Mouse (Mus musculus) myocyte (in vitro differentiated cells): ENCODE measurements around the gene Gm43518.

Source experiments
- CEBPB ChIP-seq: IDR thresholded peaks from 2 replicates; pipeline ENCODE4 v1.6.1; 2011; ENCODE audit warnings: mild to moderate bottlenecking, moderate library complexity; ENCODE audit not compliant: poor library complexity, insufficient read depth, severe bottlenecking
- E2F4 ChIP-seq: IDR thresholded peaks from one replicate; pipeline ENCODE4 v1.6.1; 2011; ENCODE audit warnings: mild to moderate bottlenecking, control low read depth, moderate library complexity; ENCODE audit not compliant: insufficient read depth
- MAX ChIP-seq: IDR thresholded peaks from one replicate; pipeline ENCODE4 v1.6.1; 2011; ENCODE audit warnings: low read depth, mild to moderate bottlenecking, control low read depth
- MYOD1 ChIP-seq, 3 experiments: IDR thresholded peaks; one replicate each; pipeline ENCODE4 v1.6.1; 2011; ENCODE audit warnings: control low read depth in 2 of 3, low read depth in 2 of 3, mild to moderate bottlenecking in 2 of 3, moderate library complexity in 1 of 3; ENCODE audit not compliant: insufficient read length in 2 of 3, control insufficient read depth in 1 of 3
- MYOG ChIP-seq, 3 experiments: IDR thresholded peaks; one replicate each; pipeline ENCODE4 v1.6.1; 2011; ENCODE audit warnings: control low read depth in 2 of 3, low read depth in 2 of 3, mild to moderate bottlenecking in 2 of 3; ENCODE audit not compliant: insufficient read length in 2 of 3, control insufficient read depth in 1 of 3, insufficient read depth in 1 of 3
- POLR2A ChIP-seq: IDR thresholded peaks from one replicate; pipeline ENCODE4 v1.6.1; 2011; ENCODE audit warnings: low read depth, mild to moderate bottlenecking, control low read depth, moderate library complexity; ENCODE audit not compliant: insufficient read length
- POLR2AphosphoS2 ChIP-seq: IDR thresholded peaks from one replicate; pipeline ENCODE4 v1.6.1; 2011; ENCODE audit warnings: low read depth, control low read depth; ENCODE audit not compliant: insufficient read length
- SRF ChIP-seq: IDR thresholded peaks from one replicate; pipeline ENCODE4 v1.6.1; 2011; ENCODE audit warnings: low read depth; ENCODE audit not compliant: control insufficient read depth, insufficient read length
- TCF12 ChIP-seq: IDR thresholded peaks from one replicate; pipeline ENCODE4 v1.6.1; 2011; ENCODE audit warnings: mild to moderate bottlenecking, control low read depth; ENCODE audit not compliant: poor library complexity, insufficient read depth, severe bottlenecking
- TCF3 ChIP-seq: IDR thresholded peaks from one replicate; pipeline ENCODE4 v1.6.1; 2011; ENCODE audit warnings: low read depth, control low read depth; ENCODE audit not compliant: insufficient read length
- USF1 ChIP-seq: IDR thresholded peaks from one replicate; pipeline ENCODE4 v1.6.1; 2011; ENCODE audit warnings: low read depth, mild to moderate bottlenecking, control low read depth, moderate library complexity

DNA sequence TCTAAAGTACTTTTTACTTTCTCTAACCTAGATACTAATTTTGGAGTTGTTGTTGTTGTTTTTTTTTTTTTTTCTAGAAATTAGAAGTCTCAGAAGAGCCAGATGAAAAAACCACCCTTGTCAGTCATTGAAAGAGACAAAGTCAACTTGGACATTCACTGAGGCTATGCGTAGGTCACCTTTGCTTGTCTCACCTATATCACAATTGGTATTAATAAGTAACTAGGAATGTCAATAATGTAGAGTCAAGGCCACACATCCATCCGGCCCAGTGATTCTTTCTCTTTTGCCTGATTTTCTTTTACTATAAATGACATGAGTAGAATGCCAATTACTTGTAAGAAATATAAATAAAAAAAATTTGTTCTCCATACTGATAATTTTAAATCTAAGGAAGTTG is 39.5 kb downstream of the Gm43518 start:
- TF ChIP-seq POLR2A: no peak
- no peak for TF ChIP-seq E2F4
- no peak for TF ChIP-seq MAX
- no peak for TF ChIP-seq MYOG (IDR thresholded peaks at IDR 0.05; ENCODE audit: control insufficient read depth in 1 of 3, insufficient read depth in 1 of 3, insufficient read length in 2 of 3, low read depth in 2 of 3)
- TF ChIP-seq TCF12: no peak
- TF ChIP-seq SRF: no peak
- no peak for TF ChIP-seq MYOD1 (IDR thresholded peaks at IDR 0.05; ENCODE audit: control insufficient read depth in 1 of 3, insufficient read length in 2 of 3, low read depth in 2 of 3)
- TF ChIP-seq POLR2AphosphoS2: no peak
- TF ChIP-seq CEBPB: no peak
- TF ChIP-seq USF1: no peak
- no peak for TF ChIP-seq TCF3
